Mouse (Mus musculus): ENCODE data around the gene Glod4. TPM values are rescaled to one million over a fixed set of nuclear protein-coding genes. Genes with fewer than 3 reads are reported as not detected.

Glod4 gene
- 100 to 1,000 TPM in 1 of 2 experiments, 10 to 100 TPM in 1; 75.0 to 108 TPM for total RNA-seq (2021)
- long read RNA-seq, experiment 1, transcript Glod4-201 (9 exons, 1,434 nt) = major isoform, 60 of 63 reads
- long read RNA-seq, experiment 1, partial matches to known transcripts = 1 of 63 reads
- long read RNA-seq, experiment 1, other reads (novel, unspliced or antisense) = 1 of 63 reads
- long read RNA-seq, experiment 2, transcript Glod4-201 (9 exons, 1,434 nt) = major isoform, 169 of 179 reads
- long read RNA-seq, experiment 2, partial matches to known transcripts = 3 of 179 reads
- long read RNA-seq, experiment 2, other reads (novel, unspliced or antisense) = 6 of 179 reads

GRCm38 (mm10) chr11:76242901-76243810, at the start of gene Glod4, which contains the start of gene Mrm3:
TSS of gene Glod4 (minus strand) at chr11:76243725.
TSS of gene Mrm3 (plus strand) at chr11:76243715.
- DNase-seq (ENCODE audit: low spot score in 2 of 2) = peak; percentile 91 to 93

DNA sequence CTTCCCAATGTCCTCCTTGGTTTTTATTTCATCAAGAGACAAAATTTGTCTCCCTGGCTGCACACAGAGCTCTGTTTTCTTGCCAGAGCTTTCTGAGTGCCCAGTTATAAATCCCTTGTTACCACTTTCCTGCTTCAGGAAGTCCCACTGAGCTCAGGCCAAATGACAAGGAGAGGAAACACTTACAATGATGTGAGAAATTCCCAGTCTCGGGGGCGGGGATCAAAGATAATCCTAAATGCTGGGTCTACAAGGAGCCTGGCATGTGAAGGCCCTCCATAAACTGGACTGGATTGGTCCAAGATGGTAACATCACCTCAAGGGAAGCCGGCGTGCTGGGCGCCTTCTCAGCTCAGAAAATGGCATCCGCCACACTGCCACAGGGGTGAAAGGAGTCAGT, 49.3 kb upstream of the Glod4 start:
- DNase-seq (ENCODE audit: low spot score in 2 of 2) = no peak

GRCm38 (mm10) chr11:76292398-76292797, 48.9 kb upstream of the Glod4 start:
- peak; percentile 47 to 54 for DNase-seq (ENCODE audit: low spot score in 2 of 2)

DNA sequence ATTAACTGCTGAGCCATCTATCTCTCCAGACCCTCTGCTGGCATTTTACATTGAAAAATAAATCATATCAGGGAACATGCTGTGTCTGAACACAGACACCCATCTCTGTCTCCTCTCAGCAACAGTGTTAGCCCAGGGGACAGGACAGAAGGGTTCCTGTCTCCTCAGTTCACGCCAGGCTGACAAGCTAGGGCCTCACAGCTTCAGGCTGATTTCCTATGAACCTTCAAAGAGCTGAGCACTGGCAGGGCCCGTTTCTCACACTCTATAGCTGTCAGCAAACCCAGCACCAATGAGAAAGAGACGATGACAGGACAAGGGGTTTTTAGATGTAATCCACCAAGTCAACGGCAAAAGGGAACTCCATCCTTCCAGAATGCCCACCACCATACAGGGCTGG, 48.4 kb upstream of the Glod4 start:
- no peak for DNase-seq (ENCODE audit: low spot score in 2 of 2)

- DNase-seq (ENCODE audit: low spot score in 2 of 2) = no peak
These were observed 46.8 kb upstream of the Glod4 start for GRCm38 (mm10) chr11:76290367-76290766.

- no peak for DNase-seq (ENCODE audit: low spot score in 2 of 2)
These were observed 45.1 kb upstream of the Glod4 start for GRCm38 (mm10) chr11:76288645-76289044.

DNA sequence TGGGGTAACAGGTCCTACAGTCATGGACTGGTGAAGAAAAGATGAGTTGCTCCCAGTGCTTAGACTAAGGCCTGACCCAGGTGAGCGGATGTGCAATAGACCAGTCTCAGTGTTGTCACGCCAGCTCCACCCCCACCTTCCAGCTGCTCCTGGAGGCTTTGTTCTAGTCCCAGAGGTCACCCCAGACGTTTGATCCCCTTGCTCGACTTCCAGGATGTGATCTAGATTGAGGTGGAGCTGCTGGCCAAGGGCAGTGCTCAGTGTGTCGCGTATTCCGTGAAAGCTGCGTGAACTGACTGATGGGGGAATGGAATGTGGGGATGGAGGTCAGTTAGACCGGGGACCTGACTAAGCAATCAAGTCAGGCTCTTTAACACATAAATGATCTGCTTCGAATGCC, 43.8 kb upstream of the Glod4 start:
- DNase-seq (ENCODE audit: low spot score in 2 of 2) = no peak

DNA sequence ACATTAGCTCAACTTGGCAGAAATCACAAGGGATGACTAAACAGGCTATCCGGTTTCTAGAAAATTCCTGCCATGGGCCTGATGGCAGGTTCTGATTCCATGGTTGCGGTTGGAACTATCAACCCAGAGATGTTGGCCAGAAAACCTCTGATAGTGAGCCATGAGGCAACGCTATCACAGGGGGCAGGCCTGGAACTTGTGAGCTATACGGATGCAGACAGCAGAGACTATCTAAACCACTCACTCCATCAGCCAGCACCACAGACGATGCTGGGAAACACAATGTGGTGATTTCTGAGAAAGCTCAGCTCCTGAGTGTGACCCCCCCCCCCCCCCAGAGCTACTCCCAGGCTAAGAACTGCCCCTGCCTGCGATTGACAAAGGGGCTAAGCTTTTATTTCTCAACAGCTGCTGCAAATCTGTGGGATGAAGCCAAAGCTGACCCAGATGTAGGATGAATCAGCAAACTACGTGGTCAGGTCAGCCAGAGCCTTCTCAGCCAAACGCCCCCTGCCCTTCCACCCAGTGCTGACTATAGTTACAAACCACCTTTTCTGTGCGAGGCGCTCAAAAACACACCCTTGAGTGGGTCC, 43.1 kb upstream of the Glod4 start:
- DNase-seq (ENCODE audit: low spot score in 2 of 2) = no peak

GRCm38 (mm10) chr11:76285431-76286075, 42.0 kb upstream of the Glod4 start:
- DNase-seq (ENCODE audit: low spot score in 2 of 2) = peak in 1 of 2 experiments; percentile 45

- no peak for DNase-seq (ENCODE audit: low spot score in 2 of 2)
These were observed 40.3 kb upstream of the Glod4 start for GRCm38 (mm10) chr11:76283841-76284240.

DNA sequence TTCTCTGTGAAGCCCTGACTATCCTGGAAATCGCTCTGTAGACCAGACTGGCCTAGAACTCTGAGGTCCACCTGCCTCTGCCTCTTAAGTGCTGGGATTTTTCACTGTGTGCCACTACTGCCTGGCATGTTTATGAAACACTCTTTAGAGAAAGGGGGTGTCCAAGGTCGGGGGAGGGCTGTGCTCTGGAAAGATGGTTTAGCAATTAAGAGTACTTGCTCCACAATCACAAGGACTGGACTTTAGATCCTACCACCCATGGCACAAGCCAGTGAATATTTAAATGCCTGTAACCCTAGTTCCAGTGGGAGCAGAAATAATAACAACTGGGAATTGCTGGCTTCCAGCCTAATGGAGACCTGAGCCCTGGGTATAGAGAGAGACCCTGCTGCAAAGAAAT, 36.4 kb upstream of the Glod4 start:
- DNase-seq (ENCODE audit: low spot score in 2 of 2) = no peak

DNA sequence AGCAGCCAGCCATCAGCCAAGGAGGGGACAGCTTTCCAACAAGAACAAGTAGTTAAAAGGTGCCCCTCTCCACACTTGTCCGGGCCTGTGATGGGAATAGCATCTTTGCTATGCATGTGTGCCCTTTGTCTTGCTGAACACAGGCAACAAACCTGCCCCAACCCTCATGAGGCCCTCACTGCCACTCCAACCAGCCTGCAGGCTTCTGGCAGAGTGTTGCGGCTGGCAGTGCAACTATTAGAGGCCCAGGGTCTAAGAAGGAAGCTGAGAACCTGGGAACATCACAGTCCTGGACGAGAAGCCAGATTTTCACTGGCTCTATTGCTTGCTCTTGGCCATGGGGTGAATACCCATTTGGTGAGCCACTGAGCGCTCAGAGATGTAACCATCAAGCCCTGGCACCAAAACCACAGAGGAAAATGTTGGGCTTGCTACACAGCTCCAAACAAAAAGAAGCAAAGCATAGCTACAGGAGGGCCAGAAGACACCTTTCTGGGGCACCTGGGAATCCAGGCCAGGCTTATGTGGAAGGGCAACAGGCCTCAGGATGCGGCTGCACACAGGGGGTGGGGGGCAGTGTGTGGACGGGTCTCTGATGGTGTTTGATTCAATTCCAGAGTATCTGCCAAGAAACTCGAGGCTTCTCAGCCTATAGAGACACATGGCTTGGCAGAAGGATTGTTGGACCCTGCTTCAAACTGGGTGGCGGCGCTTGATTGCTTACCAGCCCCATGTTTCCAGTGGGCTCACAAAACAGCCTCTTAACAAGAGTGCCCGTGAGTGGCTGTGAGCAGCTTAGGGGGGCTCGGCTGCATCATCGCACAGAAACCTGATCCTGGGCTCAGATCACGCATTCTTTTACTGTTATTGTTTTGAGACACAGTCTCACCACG, 35.7 kb upstream of the Glod4 start:
- DNase-seq (ENCODE audit: low spot score in 2 of 2) = no peak

DNA sequence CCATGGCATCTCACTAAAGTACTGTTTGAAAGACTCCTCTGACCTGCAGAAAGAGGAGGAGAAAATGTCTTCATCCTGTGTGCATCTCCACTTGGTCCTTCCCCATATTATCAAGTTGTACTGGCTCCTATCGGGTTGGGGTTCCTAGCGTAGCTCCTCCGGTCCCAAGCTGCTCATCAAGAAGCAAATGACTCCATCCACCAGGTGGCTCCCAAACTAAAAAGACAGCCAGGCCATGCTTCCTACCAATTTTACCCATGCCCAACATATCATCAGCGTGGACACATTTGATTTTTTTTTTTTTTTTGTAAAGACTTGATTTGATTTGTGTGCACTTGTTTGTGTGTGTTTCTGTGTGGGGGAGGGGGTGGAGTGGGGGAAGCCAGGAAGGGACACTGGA, 28.9 kb upstream of the Glod4 start:
- DNase-seq (ENCODE audit: low spot score in 2 of 2) = no peak

GRCm38 (mm10) chr11:76268521-76269065, 25.1 kb upstream of the Glod4 start:
- no peak for DNase-seq (ENCODE audit: low spot score in 2 of 2)

DNA sequence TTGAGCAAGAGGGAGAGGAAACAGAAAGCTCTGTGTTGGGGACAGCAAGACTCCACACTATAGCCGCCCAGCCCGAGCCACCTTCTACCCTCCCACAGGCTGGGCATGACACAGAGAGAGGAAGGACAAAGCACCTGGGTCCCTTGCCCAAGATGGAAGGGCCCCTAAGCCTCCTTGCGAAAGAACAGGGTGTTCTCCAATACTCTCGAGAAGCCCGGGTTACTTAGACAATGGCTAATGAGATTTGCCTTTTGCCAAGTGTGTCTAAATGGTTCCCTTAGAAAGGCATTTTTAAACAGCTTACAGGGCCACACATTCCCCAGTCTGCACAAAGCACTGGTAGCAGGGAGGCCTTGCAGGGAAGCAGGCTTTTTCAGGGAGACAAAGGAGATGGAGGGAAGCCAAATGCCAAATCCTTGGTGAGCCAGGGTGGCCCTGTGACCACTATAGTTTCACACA, 24.5 kb upstream of the Glod4 start:
- DNase-seq (ENCODE audit: low spot score in 2 of 2) = no peak

- DNase-seq (ENCODE audit: low spot score in 2 of 2) = no peak
These were observed 24.0 kb upstream of the Glod4 start for GRCm38 (mm10) chr11:76267550-76267949.

DNA sequence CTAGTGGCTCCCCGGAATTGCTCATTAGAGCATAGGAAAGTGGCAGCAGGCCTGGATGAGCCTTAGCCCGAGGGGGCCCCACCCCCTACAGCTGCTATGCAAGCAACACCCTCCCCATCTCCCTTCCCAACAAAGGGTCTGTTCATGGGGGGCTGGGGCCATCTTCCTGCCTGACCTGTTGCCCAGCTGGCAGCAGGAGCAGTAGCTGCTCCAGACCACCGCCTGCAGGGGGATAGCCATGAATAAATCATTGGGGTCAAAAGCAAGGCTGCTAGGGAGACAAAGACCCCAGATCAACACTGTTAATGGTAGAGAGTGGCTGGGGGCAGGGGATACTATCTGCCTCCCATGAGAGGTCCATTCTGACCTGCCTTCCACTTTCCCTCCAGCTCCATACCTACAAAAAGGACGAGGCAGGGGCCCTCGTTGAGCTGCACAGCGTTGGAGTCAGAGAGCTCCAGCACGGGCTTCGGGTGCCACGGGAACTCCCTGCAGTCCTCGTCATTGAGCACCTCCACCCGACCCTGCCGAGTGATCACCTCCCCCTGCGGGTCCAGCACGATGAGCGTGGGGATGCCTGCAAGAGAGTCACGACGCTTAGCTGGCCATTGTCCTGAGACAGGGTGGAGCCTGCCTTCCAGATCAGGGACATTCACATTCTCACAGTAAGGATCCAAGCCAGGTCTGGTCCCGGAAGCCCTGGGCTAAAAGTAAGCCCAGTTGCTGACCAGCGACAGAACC, 19.3 kb upstream of the Glod4 start:
- no peak for DNase-seq (ENCODE audit: low spot score in 2 of 2)

- no peak for DNase-seq (ENCODE audit: low spot score in 2 of 2)
These were observed 17.7 kb upstream of the Glod4 start for GRCm38 (mm10) chr11:76261224-76261623.
